Mouse (Mus musculus): ENCODE results near the gene Dnajc1.

Gene Dnajc1

DNA sequence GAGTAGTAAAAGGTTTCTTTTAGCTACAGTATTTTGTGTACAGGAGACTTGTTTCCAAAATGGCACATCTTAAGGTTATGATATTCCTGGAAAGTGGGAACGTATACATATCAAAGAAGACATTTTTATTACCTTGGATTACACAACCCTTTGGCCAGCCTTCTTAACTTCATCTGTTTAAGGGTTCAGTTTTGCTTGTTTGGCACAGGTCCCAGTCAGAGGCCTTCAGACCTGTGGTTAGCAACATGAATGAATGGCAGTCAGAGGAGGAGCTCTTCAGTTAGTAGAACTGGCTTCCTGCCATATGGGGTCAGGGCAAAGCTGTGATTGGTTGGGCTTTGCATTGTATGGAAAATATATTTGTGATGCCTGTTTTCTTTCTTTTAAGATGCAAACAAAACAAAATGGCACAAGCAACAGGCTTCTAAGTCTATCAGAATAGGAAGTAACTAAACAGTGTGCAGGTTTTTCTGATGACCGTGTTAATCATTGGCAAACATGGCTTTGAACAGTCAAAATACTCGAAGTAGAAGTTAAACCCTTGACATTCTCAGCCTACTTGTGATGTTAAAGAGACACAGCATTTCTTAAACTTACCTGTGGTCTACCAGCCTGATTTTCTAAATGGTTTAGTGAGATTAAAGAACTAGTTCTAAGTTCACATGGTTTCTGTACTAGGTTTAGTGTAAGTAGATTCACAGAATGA lies 196.8 kb downstream of the Dnajc1 start:
- peak; percentile 45 for DNase-seq (ENCODE audit: low spot score)

DNA sequence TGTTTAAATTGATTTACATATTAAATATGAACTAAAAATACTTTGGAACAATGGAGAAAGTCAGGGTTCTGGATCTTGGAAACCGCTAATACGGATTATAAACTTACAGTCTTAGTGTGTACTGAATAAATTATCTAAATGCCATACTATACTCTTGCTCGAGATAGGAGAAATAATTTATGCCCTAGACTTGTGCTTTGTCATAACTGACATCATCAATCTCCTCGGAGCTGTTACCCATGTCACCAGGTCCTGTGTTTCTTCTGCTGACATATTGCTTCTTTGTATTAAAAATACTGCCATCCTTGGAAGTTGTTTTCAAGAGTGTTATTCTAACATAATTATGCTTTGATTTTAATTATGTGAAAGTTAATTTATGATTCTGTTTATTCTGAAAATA lies 197.3 kb downstream of the Dnajc1 start:
- DNase-seq (ENCODE audit: low spot score) = no peak

DNA sequence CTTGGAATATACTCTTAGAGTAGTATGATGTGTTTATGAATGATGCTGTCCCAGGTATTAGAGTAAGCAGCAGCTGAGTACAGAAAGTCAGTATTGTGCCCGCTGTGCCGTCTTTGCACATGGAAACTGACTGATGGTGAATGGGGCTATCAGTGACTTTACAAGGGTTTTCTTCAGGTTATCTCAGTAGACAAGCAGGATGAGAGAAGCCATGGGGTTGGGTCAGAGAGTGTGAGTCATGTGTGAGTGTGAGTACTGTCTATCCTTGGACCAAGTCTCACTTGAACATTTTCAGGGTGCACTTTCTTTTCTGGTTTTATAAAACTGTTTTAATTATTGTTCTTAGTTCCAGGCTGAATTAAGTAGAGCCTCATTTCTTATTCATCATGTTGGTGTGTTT lies 204.3 kb downstream of the Dnajc1 start:
- DNase-seq (ENCODE audit: low spot score) = no peak

DNA sequence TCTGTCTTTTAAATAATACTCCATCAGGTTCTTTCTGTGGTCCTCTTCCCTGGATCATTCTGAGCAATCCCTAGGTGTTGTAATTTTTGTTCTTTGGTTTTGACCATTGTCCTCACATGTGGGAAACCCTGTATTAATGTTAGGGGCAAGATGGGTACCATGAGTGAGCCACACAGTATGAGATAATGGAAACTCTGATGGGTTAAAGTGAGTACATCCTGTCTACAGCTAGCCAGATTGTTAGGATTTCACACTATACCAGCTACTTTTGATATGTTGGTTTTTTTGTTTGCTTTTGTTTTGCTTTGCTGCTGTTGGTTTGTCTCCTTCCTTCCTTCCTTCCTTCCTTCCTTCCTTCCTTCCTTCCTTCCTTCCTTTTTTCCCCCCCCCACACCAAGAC lies 209.6 kb downstream of the Dnajc1 start:
- DNase-seq (ENCODE audit: low spot score) = no peak

DNA sequence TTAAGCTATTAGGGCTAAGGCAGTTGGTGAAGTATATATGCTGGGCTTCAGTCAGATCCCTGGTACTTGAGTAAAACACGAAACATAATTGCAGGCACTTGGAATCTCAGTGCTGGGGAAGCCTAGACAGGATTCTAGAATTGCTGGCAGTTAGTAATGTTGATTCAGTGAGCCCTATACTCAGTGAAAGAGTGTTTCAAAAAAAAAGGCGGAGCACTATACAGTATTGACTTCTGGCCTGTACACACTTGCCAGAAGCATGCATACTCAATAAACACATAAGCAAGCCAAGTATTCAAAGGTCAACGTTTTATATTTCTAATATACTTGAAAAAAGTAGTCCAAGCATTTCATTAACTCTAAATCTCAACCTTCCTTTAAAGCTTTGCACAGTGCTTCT lies 211.0 kb downstream of the Dnajc1 start:
- no peak for DNase-seq (ENCODE audit: low spot score)

DNA sequence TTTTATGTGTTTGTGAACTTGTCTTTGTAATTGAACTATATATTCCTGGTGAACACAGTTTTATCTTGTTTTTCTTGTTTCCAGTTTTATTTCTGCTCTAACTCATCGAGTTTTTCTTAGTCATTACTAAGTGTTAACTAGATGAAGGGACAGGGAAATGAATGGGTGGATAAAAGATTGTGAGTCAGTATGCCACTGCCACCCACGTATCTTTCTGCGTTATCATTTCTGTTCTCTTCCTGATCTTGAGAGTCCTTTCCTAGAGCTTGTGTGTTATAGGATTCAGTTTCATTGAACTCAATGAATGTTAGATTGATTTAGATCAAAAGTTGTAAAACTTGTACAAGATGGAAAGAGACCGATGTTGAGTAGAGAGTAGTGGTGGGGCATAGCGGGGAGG lies 212.3 kb downstream of the Dnajc1 start:
- DNase-seq (ENCODE audit: low spot score) = no peak

DNA sequence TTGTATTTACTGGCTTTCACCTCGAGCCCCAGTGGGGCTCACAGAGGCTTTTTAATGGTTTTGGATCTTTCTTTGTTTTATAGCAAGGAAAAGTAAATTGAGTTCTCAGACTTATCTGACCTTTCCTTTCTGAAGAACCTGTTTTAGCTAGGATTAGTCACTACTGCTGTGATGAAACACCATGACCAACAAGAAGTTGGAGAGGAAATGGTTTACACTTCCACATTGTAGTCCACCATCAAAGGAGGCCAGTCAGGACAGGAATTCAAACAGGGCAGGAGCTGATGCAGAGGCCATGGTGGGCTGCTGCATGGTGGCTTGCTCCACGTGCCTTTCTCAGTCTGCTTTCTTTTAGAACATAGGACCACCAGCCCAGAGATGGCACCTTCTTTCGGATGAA lies 216.4 kb downstream of the Dnajc1 start:
- no peak for DNase-seq (ENCODE audit: low spot score)

DNA sequence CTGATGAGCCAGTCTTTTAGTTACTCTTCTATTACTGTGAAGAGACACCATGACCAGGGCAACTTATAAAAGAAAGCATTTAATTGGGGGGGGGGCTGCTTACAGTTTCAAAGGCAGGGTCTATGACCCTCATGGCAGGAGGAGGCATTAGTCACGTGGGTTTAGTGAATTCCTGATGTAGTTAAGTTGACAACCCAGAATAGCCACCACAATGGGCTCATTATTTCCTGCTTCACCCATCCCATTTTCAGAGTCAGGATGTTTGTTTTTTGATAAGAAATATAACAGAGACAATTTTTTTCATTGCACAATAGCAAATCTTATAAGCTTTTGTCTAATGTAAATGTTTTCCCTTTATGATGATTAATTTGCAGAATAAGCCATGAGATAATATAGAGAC lies 217.4 kb downstream of the Dnajc1 start:
- no peak for DNase-seq (ENCODE audit: low spot score)

DNA sequence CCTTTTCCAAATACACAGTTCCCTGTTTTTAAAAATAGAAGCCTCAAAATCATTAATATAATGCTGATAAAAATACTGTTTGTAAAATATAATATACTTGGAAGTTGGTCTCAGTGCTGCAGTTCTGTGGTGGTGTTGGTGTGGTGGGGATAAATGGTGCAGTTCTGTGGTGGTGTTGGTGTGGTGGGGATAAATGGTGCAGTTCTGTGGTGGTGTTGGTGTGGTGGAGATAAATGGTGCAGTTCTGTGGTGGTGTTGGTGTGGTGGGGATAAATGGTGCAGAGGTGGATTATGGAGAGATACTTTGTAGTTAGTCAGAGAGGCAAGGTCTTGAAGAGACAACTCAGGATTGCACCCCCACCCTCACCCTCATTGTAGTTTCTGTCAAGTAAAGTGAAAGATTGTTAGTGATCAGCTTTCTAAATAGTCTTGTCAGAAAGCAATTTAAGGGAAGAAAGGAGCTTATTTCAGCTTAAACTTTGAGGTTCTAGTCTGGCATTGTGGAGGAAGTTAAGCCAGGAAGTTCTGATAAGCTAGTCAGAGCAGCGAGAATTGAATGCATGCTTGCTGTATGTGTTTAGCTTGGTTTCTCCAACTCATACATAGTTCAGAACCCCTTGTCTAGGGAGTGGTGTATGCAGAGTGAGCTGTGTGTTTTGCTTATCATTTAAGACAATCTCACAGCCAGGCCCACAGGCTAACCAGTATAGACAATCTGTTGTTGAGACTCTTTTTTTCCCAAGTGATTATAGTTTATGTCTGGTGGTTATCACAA lies 223.3 kb downstream of the Dnajc1 start:
- no peak for DNase-seq (ENCODE audit: low spot score)

DNA sequence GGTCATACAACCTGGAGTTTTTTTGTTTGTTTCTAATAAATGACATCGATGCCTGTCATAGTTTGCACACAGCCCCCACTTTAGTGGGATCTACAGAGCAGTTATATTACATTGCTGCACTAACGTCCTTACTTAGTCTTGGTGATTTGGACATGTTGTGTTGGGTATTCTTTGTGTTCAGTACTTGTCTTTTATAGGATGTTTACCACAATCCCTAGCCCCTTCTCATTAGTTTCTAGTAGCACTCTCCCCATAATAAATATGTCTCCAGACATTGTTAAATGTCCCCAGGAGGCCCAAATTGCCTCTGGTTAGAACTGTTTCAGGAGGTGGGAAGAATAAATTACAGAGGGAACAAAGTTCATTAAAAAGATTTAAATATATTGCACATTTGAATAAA lies 227.1 kb downstream of the Dnajc1 start:
- no peak for DNase-seq (ENCODE audit: low spot score)

DNA sequence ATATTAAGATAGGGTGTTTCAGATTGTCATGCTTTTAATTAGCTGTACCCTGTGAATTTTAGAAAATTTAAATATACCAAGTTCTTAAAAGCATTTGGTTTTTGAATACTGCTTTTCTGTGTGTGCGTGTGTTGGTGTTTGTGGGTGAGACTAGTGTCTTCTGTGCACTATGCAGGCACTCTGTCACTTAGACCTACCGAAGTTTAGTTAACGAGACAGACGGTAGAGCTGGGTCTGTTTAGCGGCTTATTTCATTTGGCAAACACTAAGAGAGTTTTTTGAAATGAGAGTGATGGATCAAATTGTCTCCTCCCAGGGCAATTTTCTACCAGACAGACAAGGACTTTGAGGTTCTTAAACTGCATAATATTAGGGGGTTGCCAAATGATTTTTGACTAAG lies 231.6 kb downstream of the Dnajc1 start:
- no peak for DNase-seq (ENCODE audit: low spot score)

DNA sequence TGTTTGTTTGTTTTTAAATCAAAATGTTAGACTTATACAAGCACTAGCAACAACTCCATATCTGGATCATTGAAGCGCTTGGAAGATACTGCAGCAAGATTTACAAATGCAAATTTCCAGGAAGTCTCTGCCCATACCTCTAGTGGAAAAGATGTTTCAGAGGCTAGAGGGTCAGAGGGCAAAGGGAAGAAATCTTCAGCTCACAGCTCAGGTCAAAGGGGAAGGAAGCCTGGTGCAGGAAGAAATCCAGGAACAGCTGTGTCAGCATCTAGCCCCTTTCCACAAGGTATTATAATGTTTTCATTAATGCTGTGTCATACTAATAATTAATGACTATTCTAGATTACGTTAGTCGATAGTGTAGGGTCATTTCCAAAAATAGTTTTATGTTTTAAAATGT lies 233.2 kb downstream of the Dnajc1 start:
- no peak for DNase-seq (ENCODE audit: low spot score)

DNA sequence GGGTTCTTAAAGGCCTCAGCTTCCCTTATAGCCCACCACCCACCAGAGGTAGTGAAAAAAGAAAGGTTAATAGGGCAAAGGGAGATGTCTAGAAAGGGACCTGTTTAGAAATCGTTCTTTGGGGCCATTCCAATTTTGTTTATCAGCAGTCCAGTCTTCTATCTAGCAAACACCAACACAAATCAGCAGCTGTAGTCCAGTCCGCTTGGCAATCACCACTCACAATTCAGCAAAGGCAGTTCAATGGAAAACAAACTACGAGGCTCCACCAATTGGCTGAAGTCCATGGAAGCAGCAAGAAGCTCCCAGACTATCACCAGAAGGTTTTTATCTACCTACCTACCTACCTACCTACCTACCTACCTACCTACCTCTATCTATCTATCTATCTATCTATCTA lies 236.5 kb downstream of the Dnajc1 start:
- DNase-seq (ENCODE audit: low spot score) = no peak
